Mouse (Mus musculus) heart, adult 2 months (tissue): ENCODE results near the gene Pcp4. TPM values are rescaled to one million over a fixed set of nuclear protein-coding genes. Genes with fewer than 3 reads are reported as not detected.
A peak's percentile ranks its signal among the peaks of the same experiment; 100 is the strongest.

Experiments
- DNase-seq, 2 experiments: peaks; one replicate each; pipeline ENCODE4 v3.0.0; 2021
- H3K27ac ChIP-seq: fragments of 200-600 bp; 2 replicates; pipeline ENCODE4 v1.8.1; 2022
- H3K27me3 ChIP-seq: fragments of 200-500 bp; 2 replicates; pipeline ENCODE4 v1.6.1; 2012; ENCODE audit warnings: mild to moderate bottlenecking, low read length, inconsistent platforms, mixed read lengths; ENCODE audit not compliant: control insufficient read depth, insufficient read depth
- H3K36me3 ChIP-seq: fragments of 200-500 bp; 2 replicates; pipeline ENCODE4 v1.6.1; 2012; ENCODE audit warnings: low read length, inconsistent platforms; ENCODE audit not compliant: control insufficient read depth, insufficient read depth
- H3K4me1 ChIP-seq: fragments of 200-500 bp; 2 replicates; pipeline ENCODE4 v1.6.1; 2011; ENCODE audit warnings: low read length; ENCODE audit not compliant: control insufficient read depth, insufficient read depth
- H3K4me3 ChIP-seq: fragments of 200-600 bp; 2 replicates; pipeline ENCODE4 v1.8.1; 2022
- H3K79me2 ChIP-seq: fragments of 200-500 bp; replicated peaks from 2 replicates; pipeline ENCODE4 v1.6.1; 2012; ENCODE audit warnings: mild to moderate bottlenecking, inconsistent platforms, low read length, moderate library complexity, mixed read lengths; ENCODE audit not compliant: control insufficient read depth, insufficient read depth
- H3K9ac ChIP-seq: fragments of 200-500 bp; 2 replicates; pipeline ENCODE4 v1.6.1; 2012; ENCODE audit warnings: low read depth, mild to moderate bottlenecking, control low read depth, inconsistent platforms, low read length, mixed read lengths
- CTCF ChIP-seq: fragments of 200-600 bp; IDR thresholded peaks from 2 replicates; pipeline ENCODE4 v1.8.1; 2022; ENCODE audit warnings: antibody characterized with exemption, mild to moderate bottlenecking, moderate library complexity
- EP300 ChIP-seq: fragments of 200-500 bp; IDR thresholded peaks from 2 replicates; pipeline ENCODE4 v1.6.1; 2011; ENCODE audit warnings: low read depth, low read length, control low read depth; ENCODE audit not compliant: insufficient read depth
- POLR2A ChIP-seq: fragments of 200-500 bp; IDR thresholded peaks from 2 replicates; pipeline ENCODE4 v1.6.1; 2011; ENCODE audit warnings: mild to moderate bottlenecking, low read depth, low read length, control low read depth; ENCODE audit not compliant: insufficient read depth
- WGBS: fragments of 180-500 bp; shearing (Covaris S2); methylation state at CpG from one replicate; pipeline ENCODE4 v1.1.7; 2018; 5-methylcytosine and 5-hydroxymethylcytosine counted together
- intact Hi-C: fragments of 180-260 bp; cut with DNase I; formaldehyde crosslinking; loops from one replicate; pipeline ENCODE4 v1.15.1; 2025
- polyA plus RNA-seq: library from polyadenylated mRNA; depleted of rRNA; stranded (reverse); fragments of >200 nt; gene quantifications from 2 replicates; pipeline ENCODE4 v1.2.3, GENCODE M21; 2012
- total RNA-seq, 2 experiments: library from RNA; stranded (reverse); gene quantifications; 2 replicates each; pipeline ENCODE4 v1.2.3; 2021

The Pcp4 gene
- total and polyA plus RNA-seq, 3 experiments = 0.57 to 3.6 (median 2.1) TPM

DNA sequence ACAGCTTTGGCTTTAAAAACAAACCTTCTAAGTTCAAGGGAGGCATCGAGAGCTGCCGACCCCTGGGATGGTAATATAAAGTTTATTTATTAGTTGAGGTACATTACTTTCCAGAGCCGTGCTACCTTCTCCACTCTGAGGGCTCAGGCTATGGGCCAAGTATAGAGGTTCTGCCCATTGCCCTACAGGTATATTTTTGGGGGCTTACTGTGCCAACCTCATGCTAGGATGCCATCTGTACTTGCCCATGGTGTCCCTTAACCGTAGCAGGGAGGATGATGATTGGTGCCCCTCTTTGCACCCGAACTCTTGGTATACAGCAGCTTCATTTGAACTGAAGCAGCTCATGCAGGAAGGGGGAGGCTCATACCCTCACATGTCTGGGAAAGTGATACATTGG, 9.8 kb upstream of the Pcp4 start:
- Histone ChIP-seq H3K36me3 (no peaks in the 10 kb centered on the region), H3K9ac (no peak overlapping the region), H3K27me3 (no peaks in the 10 kb centered on the region), H3K4me3 (no peak overlapping the region), H3K4me1 (no peaks in the 10 kb centered on the region), H3K79me2 (no peaks in the 10 kb centered on the region), H3K27ac (no peak overlapping the region)
- DNase-seq = no peak
- TF ChIP-seq CTCF (no peak), POLR2A (no peak)
- WGBS = 80% methylated on average over 5 of the region's 5 CpGs
- intact Hi-C loops = no loop called here

GRCm38 (mm10) chr16:96459356-96459755, 8.1 kb upstream of the Pcp4 start:
- TF ChIP-seq POLR2A (no peak), EP300 (no peak), CTCF (no peak)
- DNase-seq = no peak
- intact Hi-C loops = no loop called here
- H3K36me3 ChIP-seq = no peaks in the 10 kb centered on the region
- H3K4me1 ChIP-seq = no peaks in the 10 kb centered on the region
- no peak overlapping the region for H3K4me3 ChIP-seq
- H3K27me3 ChIP-seq = no peaks in the 10 kb centered on the region
- H3K79me2 ChIP-seq = no peaks in the 10 kb centered on the region
- H3K27ac ChIP-seq = no peak overlapping the region
- no peak overlapping the region for H3K9ac ChIP-seq
- WGBS = 72% methylated on average over 2 of the region's 2 CpGs

GRCm38 (mm10) chr16:96460788-96461187, 6.6 kb upstream of the Pcp4 start:
- no peaks in the 10 kb centered on the region for H3K36me3 ChIP-seq
- H3K4me3 ChIP-seq = no peak overlapping the region
- no peak overlapping the region for H3K27ac ChIP-seq
- no peak for DNase-seq
- intact Hi-C loops = no loop called here
- H3K4me1 ChIP-seq = no peaks in the 10 kb centered on the region
- H3K79me2 ChIP-seq = no peaks in the 10 kb centered on the region
- H3K9ac ChIP-seq = no peak overlapping the region
- 57% methylated on average over 3 of the region's 3 CpGs for WGBS
- H3K27me3 ChIP-seq = no peaks in the 10 kb centered on the region
- TF ChIP-seq POLR2A (no peak), EP300 (no peak), CTCF (no peak)

GRCm38 (mm10) chr16:96468011-96468410, 605 bp downstream of the Pcp4 start:
- no peaks in the 10 kb centered on the region for H3K79me2 ChIP-seq
- H3K4me3 ChIP-seq = no peak overlapping the region
- H3K4me1 ChIP-seq = no peaks in the 10 kb centered on the region
- no peak overlapping the region for H3K27ac ChIP-seq
- intact Hi-C loops = no loop called here
- no peaks in the 10 kb centered on the region for H3K27me3 ChIP-seq
- no peak overlapping the region for H3K9ac ChIP-seq
- TF ChIP-seq CTCF = no peak
- TF ChIP-seq EP300 = no peak
- no peak for TF ChIP-seq POLR2A
- WGBS = 60% methylated on average over 4 of the region's 4 CpGs
- H3K36me3 ChIP-seq = no peaks in the 10 kb centered on the region
- no peak for DNase-seq

GRCm38 (mm10) chr16:96468698-96469097, 1.3 kb downstream of the Pcp4 start:
- DNase-seq = peak; percentile 17 to 22
- 71% methylated on average over 4 of the region's 4 CpGs for WGBS

GRCm38 (mm10) chr16:96469640-96470039, 2.2 kb downstream of the Pcp4 start:
- WGBS = 44% methylated on average over 4 of the region's 4 CpGs
- no peak overlapping the region for H3K27ac ChIP-seq
- no peaks in the 10 kb centered on the region for H3K36me3 ChIP-seq
- intact Hi-C loops = no loop called here
- H3K4me1 ChIP-seq = no peaks in the 10 kb centered on the region
- H3K4me3 ChIP-seq = no peak overlapping the region
- TF ChIP-seq POLR2A (no peak), EP300 (no peak), CTCF (no peak)
- H3K9ac ChIP-seq = no peak overlapping the region
- DNase-seq = no peak
- H3K27me3 ChIP-seq = no peaks in the 10 kb centered on the region
- H3K79me2 ChIP-seq = no peaks in the 10 kb centered on the region

More at GRCm38 (mm10) chr16:96468698-96469097, 1.3 kb downstream of the Pcp4 start:
- no peaks in the 10 kb centered on the region for H3K4me1 ChIP-seq
- no peaks in the 10 kb centered on the region for H3K36me3 ChIP-seq
- no peaks in the 10 kb centered on the region for H3K79me2 ChIP-seq
- no peak overlapping the region for H3K4me3 ChIP-seq
- TF ChIP-seq POLR2A (no peak), CTCF (no peak), EP300 (no peak)
- intact Hi-C loops = no loop called here
- no peak overlapping the region for H3K27ac ChIP-seq
- no peaks in the 10 kb centered on the region for H3K27me3 ChIP-seq
- H3K9ac ChIP-seq = no peak overlapping the region
